ENCODE assay signal across 8 mouse cellular contexts in the genomic region with DNA sequence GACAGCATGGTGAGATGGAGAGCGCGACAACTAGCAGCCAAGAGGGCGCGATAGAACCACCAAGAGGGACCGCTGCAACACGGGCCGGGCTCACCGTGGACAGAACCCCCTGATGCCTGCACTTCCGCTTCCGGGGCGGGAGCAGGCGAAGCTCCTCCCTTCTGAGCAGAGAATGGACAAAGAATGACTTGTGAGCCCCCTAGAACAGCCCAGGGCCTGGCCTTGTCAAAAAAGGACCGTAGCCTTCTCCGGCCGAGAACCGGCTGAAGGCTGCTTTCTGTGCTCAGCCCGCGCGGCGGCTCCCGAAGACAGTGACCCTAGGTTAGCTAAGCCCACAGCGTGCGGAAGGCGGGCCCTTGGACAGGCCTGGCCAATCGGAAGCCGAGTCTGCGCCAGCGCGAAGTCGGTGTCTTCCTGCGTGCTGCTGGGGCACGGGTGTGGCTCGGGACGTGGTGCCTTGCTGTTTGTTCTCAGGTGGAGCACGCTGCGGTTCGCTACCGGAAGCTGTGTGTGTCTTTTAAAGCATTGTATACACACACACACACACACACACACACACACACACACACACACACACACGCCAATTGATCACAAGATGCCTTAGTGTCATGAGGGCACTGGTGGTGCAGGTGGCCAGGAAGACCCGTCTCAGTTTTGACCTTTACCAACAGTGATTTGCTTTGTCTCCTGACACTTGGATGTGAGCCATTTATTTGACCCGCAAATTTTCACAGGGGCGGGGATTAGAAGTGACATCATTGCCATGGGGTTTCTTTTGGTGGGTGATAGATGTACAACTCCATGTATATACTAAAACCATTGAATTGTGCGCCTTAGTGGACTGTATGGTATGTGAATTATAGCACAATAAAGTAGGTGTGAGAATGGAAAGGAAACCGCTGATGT. TPM values are rescaled to one million over a fixed set of nuclear protein-coding genes. Genes with fewer than 3 reads are reported as not detected.
A peak's percentile ranks its signal among the peaks of the same experiment; 100 is the strongest.
DNase-seq lines count a peak whose midpoint lies in the region; ATAC-seq and TF ChIP-seq lines count a peak whose summit lies in the region.

Sec11a (minus strand) TSS at position 336 of the 906 bp plus-strand sequence.

- TF ChIP-seq CTCF in lung, postnatal 0 days (IDR thresholded peaks at IDR 0.05), result peak; percentile 31

- 2% methylated on average over 44 of the region's 44 CpGs for WGBS in hindbrain, embryonic 10.5 days
- WGBS in lung, postnatal 0 days, result 3% methylated on average over 44 of the region's 44 CpGs

- H3K9ac ChIP-seq in lung, postnatal 0 days (replicated peaks; ENCODE audit: low read depth), result peak within 1 kb of the TSS; percentile 75

- H3K27ac ChIP-seq in hindbrain, embryonic 10.5 days, result peak within 1 kb of the TSS; percentile 100
- H3K27ac ChIP-seq in lung, postnatal 0 days (ENCODE audit: low read length), result peak within 1 kb of the TSS; percentile 91

- H3K4me2 ChIP-seq in lung, postnatal 0 days (replicated peaks; ENCODE audit: low read depth, low read length), result peak within 1 kb of the TSS; percentile 80

- peak; percentile 100 for ATAC-seq in frontal cortex, adult (ENCODE audit: low TSS enrichment)
- peak; percentile 100 for ATAC-seq in lung, postnatal 0 days

- TF ChIP-seq EP300 in lung, postnatal 0 days (IDR thresholded peaks at IDR 0.05), result no peak

- peaks cover 27% of the 10 kb centered on the region for H3K36me3 ChIP-seq in hindbrain, embryonic 10.5 days
- no peaks in the 10 kb centered on the region; the same call in 1 of the 2 replicates for H3K36me3 ChIP-seq in lung, postnatal 0 days (ENCODE audit: insufficient read depth, low read length)

- no peaks in the 10 kb centered on the region for H3K27me3 ChIP-seq in hindbrain, embryonic 10.5 days (ENCODE audit: insufficient read depth, poor library complexity, severe bottlenecking)
- no peaks in the 10 kb centered on the region for H3K27me3 ChIP-seq in lung, postnatal 0 days (replicated peaks; ENCODE audit: insufficient read depth, low read length)

- H3K4me1 ChIP-seq in hindbrain, embryonic 10.5 days (replicated peaks), result peaks cover 22% of the 10 kb centered on the region
- H3K4me1 ChIP-seq in lung, postnatal 0 days (ENCODE audit: insufficient read depth, low read depth, low read length), result peaks cover 4% of the 10 kb centered on the region; the same call in 1 of the 2 replicates

- H3K9me3 ChIP-seq in hindbrain, embryonic 10.5 days, result no peaks in the 10 kb centered on the region
- no peaks in the 10 kb centered on the region for H3K9me3 ChIP-seq in lung, postnatal 0 days (ENCODE audit: low read length)

- H3K4me3 ChIP-seq in hindbrain, embryonic 10.5 days, result peak within 1 kb of the TSS; percentile 95
- peak within 1 kb of the TSS; percentile 64 for H3K4me3 ChIP-seq in lung, postnatal 0 days (ENCODE audit: low read depth, low read length)

- peak; percentile 95 for DNase-seq in MN1 (ENCODE audit: low spot score)
- DNase-seq in cerebellum, adult 9-10 months, result peak; percentile 95
- DNase-seq in hindbrain, embryonic 10.5 days (ENCODE audit: low spot score), result peak; percentile 95
- peak; percentile 96 for DNase-seq in layer of hippocampus, adult 9-11 months
- DNase-seq in lung, postnatal 0 days (ENCODE audit: low spot score), result peak; percentile 95
- peak; percentile 88 for DNase-seq in ovary, postnatal 14 days (ENCODE audit: low spot score)
- peak; percentile 95 for DNase-seq in thymus, postnatal 14 days

RNA-seq across cellular contexts. Expression of gene Sec11a, which starts in this region (rescaled TPM):
- polyA plus RNA-seq in hindbrain, embryonic 10.5 days (2016; fragmentation: Nextera tagmentation; extraction: Ambion mirVana), result 187 and 192 TPM in 2 replicates
- 170 and 172 TPM in 2 replicates for polyA plus RNA-seq in lung, postnatal 0 days (2015; fragmentation: Nextera tagmentation; extraction: Ambion mirVana)

Comparison
In these comparisons a context has a peak if more than half of its experiments do, and no peak if none do; other contexts are left out.
1. Peak in every context shown above with its lines: DNase-seq, ATAC-seq, H3K4me3 ChIP-seq and H3K27ac ChIP-seq.